9 mouse cellular contexts compared by ENCODE assay signal in the genomic region with DNA sequence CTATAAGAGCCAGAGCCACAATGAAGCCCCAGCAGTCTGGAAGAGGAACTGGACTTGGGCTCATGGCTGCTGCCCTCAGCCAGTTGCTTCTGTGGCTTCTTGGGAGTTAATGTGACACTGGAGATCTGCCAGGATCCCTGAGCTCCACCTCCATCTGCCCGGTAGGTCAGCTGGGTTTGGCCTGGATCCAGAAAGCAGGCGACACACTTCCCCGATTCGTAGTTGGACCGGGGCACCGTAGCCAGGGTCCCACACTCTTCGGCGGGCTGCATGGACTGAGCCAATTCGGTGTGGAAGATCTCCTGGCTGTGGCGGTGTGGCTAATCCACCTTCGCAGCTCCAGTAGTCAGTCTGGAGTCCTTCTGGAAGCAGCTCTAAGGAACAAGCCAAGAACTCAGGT. TPM values are rescaled to one million over a fixed set of nuclear protein-coding genes. Genes with fewer than 3 reads are reported as not detected.
DNase-seq lines count a peak whose midpoint lies in the region; ATAC-seq and TF ChIP-seq lines count a peak whose summit lies in the region.
"Had no signal": no experiment of that assay in that cellular context is flagged by ENCODE, and none has a peak within 500 bp of the region (broad histone marks: within the 10 kb centered on the region; RNA-seq: fewer than 3 reads in every experiment).

Caln1 (plus strand) TSS at position 219 of the 400 bp plus-strand sequence.

- TF ChIP-seq CTCF in hindbrain, postnatal 0 days (IDR thresholded peaks at IDR 0.05; ENCODE audit: low read depth), result no peak

- no peak within 1 kb of the TSS for H3K27ac ChIP-seq in hindbrain, embryonic 14.5 days
- no peak within 1 kb of the TSS for H3K27ac ChIP-seq in hindbrain, embryonic 10.5 days
- no peak within 1 kb of the TSS for H3K27ac ChIP-seq in hindbrain, postnatal 0 days

- H3K4me3 ChIP-seq in hindbrain, embryonic 14.5 days (replicated peaks; ENCODE audit: low read length), result no peak within 1 kb of the TSS
- no peak within 1 kb of the TSS for H3K4me3 ChIP-seq in hindbrain, embryonic 10.5 days
- no peak within 1 kb of the TSS for H3K4me3 ChIP-seq in hindbrain, postnatal 0 days (ENCODE audit: low read length)
- H3K4me3 ChIP-seq: megakaryocyte, embryonic 14.5 days had no signal

- no peaks in the 10 kb centered on the region for H3K4me1 ChIP-seq in hindbrain, embryonic 14.5 days (replicated peaks; ENCODE audit: control insufficient read depth, insufficient read depth, low read length)
- H3K4me1 ChIP-seq in hindbrain, embryonic 10.5 days (replicated peaks), result no peaks in the 10 kb centered on the region
- no peaks in the 10 kb centered on the region for H3K4me1 ChIP-seq in hindbrain, postnatal 0 days (ENCODE audit: insufficient read depth, low read length)
- H3K4me1 ChIP-seq: megakaryocyte, embryonic 14.5 days had no signal

- DNase-seq in hindbrain, embryonic 14.5 days (ENCODE audit: low spot score), result no peak
- DNase-seq in hindbrain, embryonic 10.5 days (ENCODE audit: low spot score), result no peak
- DNase-seq in testis, postnatal 10 days (ENCODE audit: low spot score), result peak; percentile 45
- no peak for DNase-seq in testis, postnatal 14 days (ENCODE audit: low spot score)
- DNase-seq in hindbrain, postnatal 0 days (ENCODE audit: low spot score), result peak; percentile 74
- DNase-seq in retina, postnatal 7 days (ENCODE audit: low read depth, low spot score), result peak; percentile 23
- DNase-seq in ovary, postnatal 14 days (ENCODE audit: low spot score), result no peak
- no peak for DNase-seq in B cell, adult 2 months

- H3K4me2 ChIP-seq in hindbrain, embryonic 14.5 days (replicated peaks), result no peak within 1 kb of the TSS
- H3K4me2 ChIP-seq in hindbrain, postnatal 0 days (ENCODE audit: low read depth, low read length), result peak within 1 kb of the TSS; percentile 19; the same call in 1 of the 2 replicates

- no peaks in the 10 kb centered on the region for H3K36me3 ChIP-seq in hindbrain, embryonic 14.5 days (replicated peaks; ENCODE audit: control insufficient read depth, insufficient read depth)
- H3K36me3 ChIP-seq in hindbrain, embryonic 10.5 days, result no peaks in the 10 kb centered on the region
- H3K36me3 ChIP-seq in hindbrain, postnatal 0 days (ENCODE audit: insufficient read depth, low read length), result no peaks in the 10 kb centered on the region

- 63% methylated on average over 11 of the region's 11 CpGs for WGBS in hindbrain, embryonic 14.5 days
- 92% methylated on average over 11 of the region's 11 CpGs for WGBS in hindbrain, embryonic 10.5 days
- WGBS in hindbrain, postnatal 0 days, result 43% methylated on average over 11 of the region's 11 CpGs

- no peak within 1 kb of the TSS for H3K9ac ChIP-seq in hindbrain, embryonic 14.5 days
- H3K9ac ChIP-seq in hindbrain, postnatal 0 days (replicated peaks; ENCODE audit: low read length), result no peak within 1 kb of the TSS

- H3K27me3 ChIP-seq in hindbrain, embryonic 14.5 days (ENCODE audit: control insufficient read depth, insufficient read depth, low read length), result no peaks in the 10 kb centered on the region
- no peaks in the 10 kb centered on the region for H3K27me3 ChIP-seq in hindbrain, embryonic 10.5 days (ENCODE audit: insufficient read depth, poor library complexity, severe bottlenecking)
- no peaks in the 10 kb centered on the region for H3K27me3 ChIP-seq in hindbrain, postnatal 0 days (ENCODE audit: insufficient read depth, low read length)
- H3K27me3 ChIP-seq: megakaryocyte, embryonic 14.5 days had no signal

- no peaks in the 10 kb centered on the region for H3K9me3 ChIP-seq in hindbrain, embryonic 14.5 days (ENCODE audit: control insufficient read depth, low read length)
- H3K9me3 ChIP-seq in hindbrain, embryonic 10.5 days, result no peaks in the 10 kb centered on the region
- no peaks in the 10 kb centered on the region for H3K9me3 ChIP-seq in hindbrain, postnatal 0 days (ENCODE audit: low read length)

- no peak for ATAC-seq in hindbrain, embryonic 14.5 days (ENCODE audit: low FRiP score)
- no peak for ATAC-seq in hindbrain, postnatal 0 days

RNA-seq across cellular contexts. Expression of gene Caln1, which starts in this region (rescaled TPM):
- polyA plus RNA-seq in hindbrain, embryonic 14.5 days (2014; fragmentation: Nextera tagmentation; extraction: Ambion mirVana), result 19.7 and 24.3 TPM in 2 replicates
- 0.34 and 0.93 TPM in 2 replicates for polyA plus RNA-seq in hindbrain, embryonic 10.5 days (2016; fragmentation: Nextera tagmentation; extraction: Ambion mirVana)
- total RNA-seq in hindbrain, postnatal 0 days (2014; rRNA removed), result 52.0 and 55.9 TPM in 2 replicates
- 55.0 and 55.4 TPM in 2 replicates for polyA plus RNA-seq in hindbrain, postnatal 0 days (2015; fragmentation: Nextera tagmentation; extraction: Ambion mirVana)

Comparison
In these comparisons a context has a peak if more than half of its experiments do, and no peak if none do; other contexts are left out.
1. RNA of gene Caln1 (polyA plus RNA-seq): 55.0 to 55.4 TPM in hindbrain, postnatal 0 days and 19.7 to 24.3 TPM in hindbrain, embryonic 14.5 days; 0.34 to 0.93 TPM in hindbrain, embryonic 10.5 days; every median in the first group is over 10 times any median in the second.
2. DNase-seq: peak in testis, postnatal 10 days (single experiment), hindbrain, postnatal 0 days (single experiment) and retina, postnatal 7 days (single experiment); none in hindbrain, embryonic 14.5 days (single experiment), hindbrain, embryonic 10.5 days (single experiment), testis, postnatal 14 days (single experiment), ovary, postnatal 14 days (single experiment) and B cell, adult 2 months (0 of 2).